Mouse (Mus musculus) macrophage (primary cell): ENCODE results near the gene Pde11a. TPM values are rescaled to one million over a fixed set of nuclear protein-coding genes. Genes with fewer than 3 reads are reported as not detected.

Experiments
- H3K27ac ChIP-seq: fragments of 350-480 bp; formaldehyde crosslinking; 2 replicates; pipeline ENCODE4 v1.9.0; 2021
- H3K36me3 ChIP-seq: fragments of 350-480 bp; formaldehyde crosslinking; 2 replicates; pipeline ENCODE4 v1.9.0; 2021; ENCODE audit errors: inconsistent target
- H3K4me3 ChIP-seq: fragments of 350-480 bp; formaldehyde crosslinking; 2 replicates; pipeline ENCODE4 v1.9.0; 2021; ENCODE audit errors: inconsistent target
- H3K79me2 ChIP-seq: fragments of 350-480 bp; formaldehyde crosslinking; 2 replicates; pipeline ENCODE4 v1.9.0; 2021; ENCODE audit errors: inconsistent target
- WGBS: methylation state at CpG from one replicate; pipeline ENCODE4 v1.1.7; 2026; ENCODE audit warnings: inconsistent platforms; ENCODE audit not compliant: missing documents; 5-methylcytosine and 5-hydroxymethylcytosine counted together
- polyA plus RNA-seq: library from polyadenylated mRNA; stranded (reverse); fragments of 250-400 nt; gene quantifications from 3 replicates; pipeline ENCODE4 v1.2.4, GENCODE M21; 2018; ENCODE audit warnings: inconsistent platforms

The Pde11a gene
- polyA plus RNA-seq, 1 experiment from 2014 or later: not detected

DNA sequence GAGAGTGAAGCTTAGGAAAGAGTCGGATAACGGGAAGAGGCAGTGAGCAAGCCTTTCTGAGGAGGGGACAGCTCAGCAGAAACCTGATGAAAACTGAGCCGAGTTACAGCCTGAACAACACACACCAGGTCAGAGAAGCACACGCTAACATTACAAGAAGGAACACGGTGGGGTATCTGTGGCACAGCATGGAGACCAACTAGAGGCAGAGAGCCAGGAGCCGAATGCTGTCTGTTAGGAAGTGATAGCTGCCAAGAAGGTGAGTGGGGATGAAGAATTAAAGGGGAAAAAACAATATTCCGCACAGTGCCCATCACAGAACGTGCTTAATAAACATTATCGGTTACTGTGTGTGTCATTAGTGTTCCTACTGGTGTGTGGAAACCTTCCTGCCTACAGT is 3.6 kb upstream of the Pde11a start:
- H3K79me2 ChIP-seq: no peaks in the 10 kb centered on the region
- H3K27ac ChIP-seq: no peak overlapping the region
- H3K4me3 ChIP-seq: no peak overlapping the region
- WGBS: 86% methylated on average over 9 of the region's 9 CpGs
- H3K36me3 ChIP-seq: no peaks in the 10 kb centered on the region

DNA sequence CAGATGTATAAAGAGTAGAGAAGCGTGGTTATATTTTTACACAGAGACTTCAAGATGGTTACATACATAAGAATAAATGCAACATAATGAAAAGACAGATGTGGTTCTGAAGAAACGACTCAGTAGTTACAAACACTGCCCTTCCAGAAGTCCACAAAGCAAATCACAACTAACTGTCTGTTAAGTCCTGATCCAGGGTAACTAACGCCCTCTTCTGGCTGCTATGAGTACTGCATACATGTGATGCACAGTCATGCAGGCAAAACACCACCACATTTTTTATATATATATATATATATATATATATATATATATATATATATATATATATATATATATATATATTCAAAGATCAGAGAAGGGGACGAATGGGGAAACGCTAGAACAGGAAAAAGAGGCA is 4.0 kb downstream of the Pde11a start:
- WGBS: 90% methylated on average over 5 of the region's 5 CpGs

DNA sequence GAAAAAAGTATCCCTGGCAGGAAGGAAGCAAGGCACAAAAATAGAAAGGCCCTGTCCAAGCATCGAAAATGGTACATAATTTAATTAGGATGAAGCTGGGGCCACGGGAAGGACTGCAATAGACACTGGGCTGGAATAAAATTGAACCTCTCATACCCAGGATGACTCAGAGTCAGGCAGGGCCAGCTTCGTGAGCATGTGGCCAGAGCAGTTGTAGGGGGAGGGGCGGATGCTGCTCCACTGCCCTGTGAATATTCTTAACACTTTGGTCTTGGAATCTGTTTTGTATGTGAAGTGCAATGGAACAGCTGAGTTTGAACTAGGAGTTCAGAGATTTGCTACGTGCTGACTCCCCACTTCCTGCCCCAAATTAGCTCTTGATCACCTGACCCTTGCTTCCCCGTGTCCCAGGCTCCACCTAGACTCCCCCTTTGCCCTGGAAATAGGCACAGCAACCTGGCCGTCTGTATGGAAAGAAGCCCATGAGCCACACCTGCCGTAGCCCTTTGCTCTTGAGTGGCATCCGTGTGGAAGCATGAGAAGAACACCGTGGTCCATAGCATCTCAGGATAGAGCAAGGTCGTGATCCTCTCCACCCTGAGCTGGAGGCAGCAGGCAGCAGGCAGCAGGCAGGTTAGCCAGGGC is 6.3 kb downstream of the Pde11a start:
- 63% methylated on average over 11 of the region's 11 CpGs for WGBS
- H3K27ac ChIP-seq: no peak overlapping the region
- H3K4me3 ChIP-seq: no peak overlapping the region
- no peaks in the 10 kb centered on the region for H3K79me2 ChIP-seq
- no peaks in the 10 kb centered on the region for H3K36me3 ChIP-seq

More for the DNA sequence above, 4.0 kb downstream of the Pde11a start:
- H3K27ac ChIP-seq: no peak overlapping the region
- no peaks in the 10 kb centered on the region for H3K79me2 ChIP-seq
- no peaks in the 10 kb centered on the region for H3K36me3 ChIP-seq
- H3K4me3 ChIP-seq: no peak overlapping the region

GRCm38 (mm10) chr2:76330081-76330480 is 8.5 kb downstream of the Pde11a start:
- Histone ChIP-seq H3K36me3 (no peaks in the 10 kb centered on the region), H3K27ac (no peak overlapping the region), H3K79me2 (no peaks in the 10 kb centered on the region), H3K4me3 (no peak overlapping the region)
- 96% methylated on average over 5 of the region's 5 CpGs for WGBS

DNA sequence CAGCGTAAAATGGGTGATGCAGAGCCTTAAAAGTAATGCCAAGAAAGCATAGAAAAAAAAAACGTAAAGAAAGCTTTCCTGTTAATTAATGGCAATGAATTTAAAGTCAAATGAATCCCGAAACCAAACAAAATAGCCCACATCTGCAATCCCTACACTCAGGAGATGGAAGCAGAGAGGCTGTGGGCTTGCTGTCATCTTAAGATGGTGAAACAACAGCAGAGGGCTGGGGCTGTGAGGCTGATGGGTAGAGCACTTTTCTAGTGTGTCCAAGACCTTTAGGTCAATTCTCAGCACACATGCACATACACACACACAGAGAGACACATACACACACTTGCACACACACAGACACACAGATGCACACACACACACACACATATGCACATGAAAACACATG is 12.4 kb downstream of the Pde11a start:
- no peak overlapping the region for H3K4me3 ChIP-seq
- 86% methylated on average over 3 of the region's 3 CpGs for WGBS
- H3K36me3 ChIP-seq: no peaks in the 10 kb centered on the region
- no peak overlapping the region for H3K27ac ChIP-seq
- H3K79me2 ChIP-seq: no peaks in the 10 kb centered on the region

GRCm38 (mm10) chr2:76324463-76324862 is 14.1 kb downstream of the Pde11a start:
- 93% methylated on average over 5 of the region's 5 CpGs for WGBS
- H3K36me3 ChIP-seq: no peaks in the 10 kb centered on the region
- no peaks in the 10 kb centered on the region for H3K79me2 ChIP-seq
- no peak overlapping the region for H3K27ac ChIP-seq
- no peak overlapping the region for H3K4me3 ChIP-seq

DNA sequence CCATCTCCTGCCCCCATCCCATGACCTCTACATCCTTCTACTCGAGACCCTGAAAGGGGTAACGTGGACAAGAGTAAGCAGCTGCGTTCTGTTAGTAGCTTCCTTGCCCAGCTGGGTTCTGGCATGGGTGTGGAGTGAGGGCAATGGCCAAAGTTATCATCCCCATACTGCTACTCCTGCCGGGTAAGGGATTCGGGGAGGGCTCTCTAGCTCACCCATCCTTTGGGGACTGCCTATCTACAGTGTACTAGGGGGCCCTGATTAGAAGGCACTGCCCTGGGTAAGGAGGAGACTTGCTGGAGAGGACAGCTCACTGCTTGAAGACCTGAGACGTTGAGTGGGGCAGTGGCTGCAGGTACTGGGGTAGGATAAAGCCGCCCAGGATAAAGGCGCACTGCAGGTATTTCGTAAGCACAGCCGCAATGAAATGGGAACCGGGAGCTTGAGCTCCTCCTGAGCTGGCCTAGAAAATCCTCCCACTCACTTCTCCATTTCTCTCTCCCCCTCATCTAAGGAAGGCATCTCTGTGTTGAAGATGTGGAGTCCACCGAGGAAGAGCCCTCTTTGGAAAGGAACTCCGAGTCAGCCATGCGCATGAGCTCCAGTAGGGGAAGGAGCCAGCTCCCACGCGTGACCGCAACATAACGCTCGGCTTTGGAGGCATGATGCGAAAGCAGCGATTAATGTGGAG is 15.2 kb downstream of the Pde11a start:
- H3K36me3 ChIP-seq: no peaks in the 10 kb centered on the region
- no peaks in the 10 kb centered on the region for H3K79me2 ChIP-seq
- no peak overlapping the region for H3K27ac ChIP-seq
- 89% methylated on average over 21 of the region's 21 CpGs for WGBS
- no peak overlapping the region for H3K4me3 ChIP-seq

DNA sequence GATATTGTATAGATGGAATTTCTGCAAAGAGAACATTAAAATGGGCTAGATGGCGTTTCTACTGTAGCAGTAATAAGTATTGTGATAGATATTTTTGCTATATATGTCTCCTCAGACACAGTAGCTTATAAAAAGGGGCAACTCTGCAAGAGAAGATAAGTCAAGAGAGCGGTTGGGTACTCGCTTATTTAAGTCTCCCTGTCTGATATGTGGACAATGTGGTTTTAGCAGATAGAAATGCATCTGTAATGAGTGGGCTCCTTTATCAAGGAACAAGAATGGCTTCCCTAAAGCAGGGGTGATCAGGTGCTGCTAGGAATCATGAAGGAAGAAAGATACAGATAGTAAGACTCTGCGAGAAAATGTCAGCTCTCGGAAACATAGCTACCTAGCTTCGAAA is 18.2 kb downstream of the Pde11a start:
- 89% methylated on average over 6 of the region's 6 CpGs for WGBS
- no peaks in the 10 kb centered on the region for H3K79me2 ChIP-seq
- no peak overlapping the region for H3K27ac ChIP-seq

GRCm38 (mm10) chr2:76319231-76319630 is 19.3 kb downstream of the Pde11a start:
- no peak overlapping the region for H3K27ac ChIP-seq
- no peak overlapping the region for H3K4me3 ChIP-seq
- H3K36me3 ChIP-seq: no peaks in the 10 kb centered on the region
- no peaks in the 10 kb centered on the region for H3K79me2 ChIP-seq
- 91% methylated on average over 6 of the region's 6 CpGs for WGBS

More for the DNA sequence above, 18.2 kb downstream of the Pde11a start:
- Histone ChIP-seq H3K4me3 (no peak overlapping the region), H3K36me3 (no peaks in the 10 kb centered on the region)

DNA sequence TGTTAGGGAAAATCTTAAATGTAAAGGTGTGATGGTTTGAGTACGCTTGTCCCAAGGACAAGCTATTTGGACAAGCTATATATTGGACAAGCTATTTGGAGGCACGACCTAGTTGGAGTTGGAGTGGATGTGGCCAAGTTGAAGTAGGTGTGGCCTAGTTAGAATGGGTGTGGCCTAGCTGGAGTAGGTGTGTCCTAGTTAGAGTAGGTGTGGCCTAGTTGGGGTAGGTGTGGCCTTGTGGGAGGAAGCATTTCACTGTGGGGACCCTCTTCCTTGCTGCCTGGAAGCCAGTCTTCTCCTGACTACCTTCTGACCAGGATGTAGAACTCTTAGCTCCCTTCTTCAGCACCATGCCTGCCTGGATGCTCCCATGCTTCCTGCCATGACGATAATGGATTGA is 50.9 kb downstream of the Pde11a start:
- Histone ChIP-seq H3K4me3 (no peak overlapping the region), H3K36me3 (no peaks in the 10 kb centered on the region), H3K27ac (no peak overlapping the region), H3K79me2 (no peaks in the 10 kb centered on the region)
- 98% methylated on average over 3 of the region's 3 CpGs for WGBS

DNA sequence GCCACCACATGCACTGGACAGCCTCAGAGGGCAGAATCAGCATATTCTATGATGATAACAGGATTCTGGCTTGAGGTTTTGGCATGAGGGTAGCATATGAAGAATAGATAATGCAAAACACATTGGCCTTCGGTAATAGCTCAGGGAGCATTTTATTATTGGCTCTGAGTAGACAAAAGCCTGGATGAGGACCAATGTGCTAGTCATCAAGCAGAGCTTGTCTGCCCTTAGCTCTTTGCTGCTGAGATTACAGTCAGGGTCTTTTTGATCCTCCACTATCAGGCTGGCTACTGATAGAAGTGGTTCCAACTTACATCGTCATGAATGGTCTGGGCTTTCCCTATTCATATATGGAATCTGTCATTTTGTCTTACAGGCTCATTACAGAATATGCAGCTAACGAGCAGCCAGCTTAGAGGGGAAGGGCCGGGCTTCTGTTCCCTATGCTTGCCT is 52.3 kb downstream of the Pde11a start:
- Histone ChIP-seq H3K4me3 (no peak overlapping the region), H3K36me3 (no peaks in the 10 kb centered on the region), H3K79me2 (no peaks in the 10 kb centered on the region), H3K27ac (no peak overlapping the region)
- 94% methylated on average over 4 of the region's 4 CpGs for WGBS

DNA sequence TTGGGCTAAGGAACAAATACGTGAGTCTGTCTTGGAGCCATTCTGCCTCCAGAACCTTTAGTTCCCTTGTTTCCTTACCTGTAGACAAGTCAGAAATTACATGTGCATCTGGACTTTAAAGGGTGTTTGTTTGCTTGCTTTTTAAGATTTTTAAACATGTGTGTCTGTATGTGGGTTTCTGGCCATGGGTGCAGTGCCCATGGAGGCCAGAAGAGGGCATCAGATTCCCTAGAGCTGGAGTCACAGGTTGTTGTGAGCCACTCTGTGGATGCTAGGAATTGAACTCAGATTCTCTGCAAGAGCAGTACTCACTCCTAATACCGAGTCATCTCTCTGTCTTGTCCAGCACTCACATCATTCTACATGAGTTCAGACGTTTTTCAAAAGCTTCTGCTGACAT is 53.4 kb downstream of the Pde11a start:
- WGBS: 88% methylated on average over 3 of the region's 3 CpGs
- Histone ChIP-seq H3K27ac (no peak overlapping the region), H3K79me2 (no peaks in the 10 kb centered on the region), H3K4me3 (no peak overlapping the region), H3K36me3 (no peaks in the 10 kb centered on the region)

GRCm38 (mm10) chr2:76283378-76284132 is 55.0 kb downstream of the Pde11a start:
- WGBS: 86% methylated on average over 6 of the region's 6 CpGs
- no peak overlapping the region for H3K27ac ChIP-seq
- no peak overlapping the region for H3K4me3 ChIP-seq
- H3K36me3 ChIP-seq: no peaks in the 10 kb centered on the region
- no peaks in the 10 kb centered on the region for H3K79me2 ChIP-seq

DNA sequence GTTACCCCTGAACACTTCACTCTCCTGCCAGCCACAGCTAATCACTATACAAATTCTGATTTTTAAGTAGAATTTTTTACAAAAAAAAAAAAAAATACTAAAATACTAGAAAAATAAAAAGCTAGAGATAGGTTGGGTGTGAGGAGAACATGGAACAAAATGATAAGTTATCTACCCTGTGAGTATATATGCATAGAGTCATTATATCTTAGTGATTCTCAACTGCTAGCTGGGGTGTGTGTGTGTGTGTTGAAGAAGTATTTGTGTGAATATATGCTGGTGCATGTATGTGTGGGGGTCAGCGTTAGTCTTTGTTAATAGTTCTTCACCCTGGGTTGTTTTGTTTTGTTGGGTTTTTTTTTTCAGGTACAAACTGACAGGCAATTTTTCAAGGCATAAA is 69.1 kb downstream of the Pde11a start:
- no peaks in the 10 kb centered on the region for H3K36me3 ChIP-seq
- H3K4me3 ChIP-seq: no peak overlapping the region
- no peaks in the 10 kb centered on the region for H3K79me2 ChIP-seq
- no peak overlapping the region for H3K27ac ChIP-seq
- WGBS: no CpG with 5 or more reads among the region's 1 CpGs

- Histone ChIP-seq H3K36me3 (no peaks in the 10 kb centered on the region), H3K27ac (no peak overlapping the region), H3K79me2 (no peaks in the 10 kb centered on the region), H3K4me3 (no peak overlapping the region)
- WGBS: 92% methylated on average over 6 of the region's 6 CpGs
These were observed 71.2 kb downstream of the Pde11a start for GRCm38 (mm10) chr2:76267335-76267734.
